Mouse (Mus musculus) left cerebral cortex, adult 8-10 months (tissue): ENCODE data around the gene Agap1. TPM values are rescaled to one million over a fixed set of nuclear protein-coding genes. Genes with fewer than 3 reads are reported as not detected.

Experiments used
- DNase-seq, 2 experiments: peaks; one replicate each; pipeline ENCODE4 v3.0.0; 2022; ENCODE audit warnings: low spot score in 2 of 2
- total RNA-seq, 4 experiments: library from RNA; stranded (reverse); gene quantifications; 2 replicates each; pipeline ENCODE4 v1.2.4; 2022

Gene Agap1
- total RNA-seq, 4 experiments from 2014 or later = 269 to 335 (median 295) TPM

DNA sequence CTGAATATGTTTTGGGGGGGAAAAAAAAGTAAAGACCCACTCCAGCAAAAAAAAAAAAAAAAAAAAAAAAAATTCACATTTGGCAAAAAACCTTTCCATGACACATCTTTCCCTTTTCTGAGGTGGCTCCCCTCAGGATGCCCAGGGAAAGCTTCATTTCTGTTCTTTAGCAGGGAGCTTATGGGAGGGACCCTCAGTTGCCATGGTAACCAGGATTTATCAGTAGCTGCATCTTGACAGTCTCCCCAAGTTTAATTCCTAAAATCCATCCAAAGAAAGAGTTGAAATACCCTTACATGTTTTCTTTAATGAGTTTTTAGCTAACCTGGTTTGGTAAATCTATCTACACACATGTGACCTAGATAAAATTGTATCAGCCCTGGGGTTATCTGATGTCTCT, 295.1 kb downstream of the Agap1 start:
- no peak for DNase-seq

DNA sequence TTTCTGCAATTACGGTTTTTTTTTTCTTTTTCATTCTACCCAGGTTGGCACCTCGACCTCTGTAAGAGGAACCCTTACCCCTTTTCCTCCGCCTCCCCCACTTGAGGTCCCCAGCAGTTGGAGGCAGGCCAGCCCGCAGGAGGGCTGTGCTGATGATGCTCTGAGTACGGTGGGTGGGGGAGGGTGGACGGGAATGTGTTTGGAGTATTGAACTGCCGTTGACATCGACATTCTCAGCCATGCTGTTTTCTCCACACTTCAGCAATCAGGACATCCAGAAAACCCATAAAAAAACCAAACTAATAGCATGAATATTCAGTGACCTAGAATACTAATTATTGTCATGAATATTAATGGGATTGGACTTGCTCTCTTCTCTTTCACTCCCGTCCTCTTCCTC, 295.9 kb downstream of the Agap1 start:
- DNase-seq = no peak

DNA sequence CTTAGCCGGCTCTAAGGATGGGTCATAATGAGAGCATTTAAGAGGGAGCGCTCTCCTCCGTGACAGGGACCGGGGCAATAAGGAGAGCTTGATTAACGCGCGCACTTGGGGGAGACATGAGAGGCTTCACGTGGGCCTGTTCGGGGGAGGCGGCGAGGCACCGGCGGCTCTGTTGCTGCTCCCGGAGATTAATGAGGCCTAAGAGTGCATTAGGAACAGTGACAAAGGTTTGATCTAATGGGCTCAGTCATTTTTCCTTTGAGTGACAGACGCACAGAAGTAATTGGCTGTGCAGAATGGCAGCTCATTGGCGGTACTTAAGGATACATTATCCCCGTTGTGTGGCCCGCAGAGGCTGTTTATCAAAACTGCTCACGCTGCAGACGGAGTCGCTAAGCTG, 296.3 kb downstream of the Agap1 start:
- no peak for DNase-seq

DNA sequence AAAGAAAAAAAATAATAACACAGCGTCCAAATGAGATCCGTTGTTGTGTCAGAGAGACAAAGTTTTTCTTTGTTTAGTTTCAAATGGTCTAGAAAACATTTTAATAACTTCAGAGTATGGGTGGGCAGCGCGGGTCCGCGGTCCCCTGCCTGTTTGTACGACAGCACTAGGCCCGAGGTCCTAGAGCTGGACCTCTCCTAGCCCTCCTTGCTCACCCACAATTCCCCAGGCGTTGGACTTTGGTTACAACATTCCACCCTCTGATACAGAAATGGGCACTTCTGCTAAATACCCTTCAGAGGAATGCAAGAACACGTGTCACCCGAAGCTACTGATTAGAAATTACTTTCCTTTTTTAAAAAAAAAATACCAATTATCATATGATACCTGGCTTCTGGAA, 296.7 kb downstream of the Agap1 start:
- DNase-seq = no peak

DNA sequence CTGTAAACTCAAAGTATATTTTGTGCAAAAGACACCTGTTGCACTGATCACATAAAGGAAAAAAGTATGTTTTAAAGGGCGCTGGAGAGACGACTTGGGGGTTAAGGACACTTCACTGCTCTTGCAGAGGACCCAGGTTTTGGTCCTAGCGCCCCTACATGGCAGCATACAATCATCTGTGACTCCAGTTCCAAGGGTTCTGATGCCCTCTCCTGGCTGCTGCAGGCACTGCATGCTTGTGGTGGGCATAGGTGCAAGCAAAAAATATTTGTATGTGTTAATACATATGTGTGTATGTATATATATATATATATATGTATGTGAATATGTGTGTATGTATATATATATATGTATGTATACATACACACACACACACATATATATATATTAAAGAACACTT, 298.1 kb downstream of the Agap1 start:
- DNase-seq = no peak

DNA sequence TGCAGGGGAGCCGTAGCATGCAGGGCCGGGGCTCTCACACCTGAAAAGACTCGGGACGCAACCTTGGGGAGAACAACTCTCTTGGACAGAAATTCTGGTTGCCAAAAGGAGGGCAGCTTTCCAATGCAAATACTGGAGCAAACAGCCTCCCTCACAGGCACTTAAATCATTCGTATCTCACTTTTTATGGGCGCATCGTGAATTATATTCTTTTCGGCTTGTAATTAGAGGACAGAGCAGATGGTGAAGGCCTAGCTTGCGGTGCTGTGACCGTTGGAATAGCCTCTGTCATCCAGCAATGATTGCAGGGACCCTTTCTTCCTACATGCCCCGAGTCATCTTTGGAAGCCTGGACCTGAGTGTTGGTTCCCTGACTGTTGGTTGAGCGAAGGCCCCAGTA, 300.8 kb downstream of the Agap1 start:
- no peak for DNase-seq

DNA sequence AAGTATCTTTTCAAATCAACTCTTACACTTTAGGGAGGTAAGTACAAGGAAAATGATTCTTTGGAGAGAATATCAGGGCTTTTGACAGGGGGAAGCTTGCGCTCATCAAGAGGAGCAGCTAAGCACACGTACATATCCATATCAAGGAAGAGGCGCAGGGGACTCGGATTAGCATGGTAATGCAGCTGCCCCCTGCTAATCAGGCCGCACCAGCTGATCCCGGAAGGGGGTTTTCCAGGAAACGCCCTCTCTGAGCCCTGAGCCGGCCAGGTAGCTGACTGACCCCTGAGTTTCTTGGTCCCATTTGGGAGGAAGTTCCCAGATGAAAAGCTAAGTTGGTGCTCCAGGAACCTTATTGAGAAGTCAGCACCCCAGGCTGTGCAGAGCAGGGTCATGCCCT, 301.8 kb downstream of the Agap1 start:
- DNase-seq = no peak

DNA sequence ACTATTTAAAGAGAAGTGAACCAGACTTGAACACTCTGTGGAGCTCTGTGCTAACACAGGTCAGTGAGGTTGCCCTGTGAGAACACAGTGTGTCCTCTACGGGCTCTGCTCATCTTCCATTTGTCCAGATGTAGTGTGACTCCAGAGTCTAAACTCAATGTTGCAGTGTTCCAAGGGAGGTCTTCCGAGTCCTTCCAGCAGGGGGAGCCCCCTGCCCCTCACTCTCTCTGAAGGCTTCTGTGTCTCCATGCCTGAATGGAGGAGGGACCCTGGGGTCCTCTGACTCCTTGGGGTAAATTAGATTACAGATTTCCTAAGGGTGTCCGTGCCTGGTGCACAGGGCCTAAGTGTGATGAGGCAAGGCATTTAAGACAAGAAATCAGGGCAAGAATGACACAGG, 302.9 kb downstream of the Agap1 start:
- no peak for DNase-seq

DNA sequence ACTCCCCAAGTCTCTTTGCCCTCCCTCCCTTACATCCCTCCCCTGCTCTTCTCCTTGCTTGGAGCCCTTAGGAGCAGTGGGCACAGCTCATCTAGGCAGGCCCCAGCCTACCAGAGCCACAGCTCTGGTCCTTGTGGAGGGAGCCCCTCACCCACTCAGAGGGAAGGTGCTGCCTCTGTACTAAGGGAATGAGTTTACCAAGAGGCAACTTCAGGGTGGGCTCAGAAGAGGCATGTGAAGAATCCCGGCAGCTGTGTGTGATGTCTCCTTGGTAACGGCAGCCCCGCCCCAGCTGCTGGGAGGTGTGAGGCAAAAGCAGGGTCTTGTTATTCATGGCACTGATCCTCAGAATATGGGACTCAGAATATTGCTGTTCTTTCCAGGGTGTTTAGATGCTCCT, 309.3 kb downstream of the Agap1 start:
- no peak for DNase-seq

DNA sequence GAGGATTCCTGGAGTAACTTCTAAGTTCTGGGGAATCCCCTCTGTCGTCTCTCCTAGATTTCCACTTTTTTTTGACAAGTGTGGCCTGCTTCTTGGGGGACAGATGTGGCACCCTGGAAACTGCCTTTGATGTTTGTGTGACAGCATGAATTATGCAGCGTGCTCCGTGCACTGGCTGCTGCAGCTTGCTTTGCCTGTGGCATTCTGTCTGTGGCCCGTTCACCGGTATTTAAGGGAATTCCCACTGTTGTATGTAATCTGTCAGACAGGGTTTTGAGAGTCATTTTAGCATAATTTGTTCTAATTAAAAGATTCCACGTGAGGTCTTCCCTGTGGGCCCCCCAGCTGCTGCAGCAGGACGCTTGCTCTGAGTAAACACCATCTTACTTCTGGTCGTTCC, 312.3 kb downstream of the Agap1 start:
- no peak for DNase-seq

DNA sequence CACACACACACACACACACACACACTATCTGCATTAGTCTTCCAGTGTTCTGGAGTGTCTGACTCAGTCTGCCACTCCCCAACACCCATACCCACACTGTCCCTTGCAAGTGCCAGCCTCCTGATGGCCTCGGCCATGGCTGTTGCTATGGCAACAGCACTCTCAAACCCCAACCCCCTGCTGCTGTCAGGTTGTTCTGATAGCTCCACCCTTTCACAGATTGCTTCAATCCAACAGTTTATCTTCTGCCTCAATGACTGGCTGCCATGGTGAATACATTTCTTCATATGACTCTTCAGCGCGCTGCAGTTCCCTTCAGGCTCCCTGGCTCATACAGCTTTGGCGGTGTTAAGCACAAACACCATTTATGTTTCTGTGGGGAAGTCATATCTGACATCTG, 315.0 kb downstream of the Agap1 start:
- DNase-seq = no peak

DNA sequence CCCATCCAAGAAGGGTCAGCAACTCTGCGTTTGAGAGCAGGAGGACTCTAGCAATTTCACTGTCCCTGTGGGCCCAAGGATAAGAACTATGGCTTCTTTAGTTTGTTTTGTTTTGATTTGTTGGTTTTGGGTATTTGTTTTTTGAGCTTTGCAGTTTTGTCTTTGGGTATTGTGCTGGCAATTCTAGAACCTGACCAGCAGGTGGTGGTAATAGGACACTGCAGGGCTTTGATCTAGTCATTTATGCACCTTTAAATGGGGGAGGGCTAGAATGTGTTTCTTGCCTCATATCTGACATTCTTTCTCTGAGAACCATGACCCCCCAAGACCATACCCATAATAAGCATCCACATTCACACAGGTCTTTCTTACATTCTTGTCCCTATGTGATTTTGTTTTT, 315.7 kb downstream of the Agap1 start:
- no peak for DNase-seq

DNA sequence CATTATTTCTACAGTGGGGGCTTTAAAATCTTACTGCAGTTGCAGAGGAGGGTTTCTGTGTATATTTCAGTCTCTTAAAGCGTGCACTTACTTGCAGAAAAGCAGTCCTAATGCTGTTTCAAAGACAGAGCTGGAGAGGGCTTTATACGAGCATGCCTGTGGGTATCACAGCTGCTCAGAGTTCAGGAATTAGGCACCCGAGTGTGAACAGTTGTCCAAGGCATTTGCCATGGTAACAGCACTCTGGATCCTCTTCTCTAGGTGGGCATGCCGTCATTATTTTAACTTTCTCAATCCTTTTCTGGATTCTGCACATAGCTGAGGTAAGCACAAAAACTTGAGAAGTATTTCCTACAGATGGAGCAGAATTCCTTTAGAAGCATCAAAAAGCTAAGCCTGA, 321.1 kb downstream of the Agap1 start:
- DNase-seq = no peak

DNA sequence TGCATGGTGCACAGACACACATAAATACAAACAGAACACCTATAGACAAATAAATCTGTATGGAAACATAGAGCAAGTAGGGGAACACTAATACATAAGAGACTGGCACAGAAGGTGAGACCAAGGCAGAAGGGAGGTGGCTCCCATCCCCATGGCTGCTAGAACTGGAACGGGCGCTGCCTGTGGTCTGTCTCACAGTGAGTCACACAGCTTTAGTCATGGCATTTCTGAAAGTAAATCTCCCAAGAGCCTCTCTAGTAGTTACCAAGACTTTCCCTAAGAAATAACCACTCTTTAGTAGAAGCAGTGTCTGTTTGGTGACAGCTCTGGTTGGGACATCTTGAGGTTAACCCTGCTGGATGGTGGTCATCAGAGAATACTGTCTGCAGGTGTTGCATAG, 326.1 kb downstream of the Agap1 start:
- DNase-seq = peak in 1 of 2 experiments; percentile 41

DNA sequence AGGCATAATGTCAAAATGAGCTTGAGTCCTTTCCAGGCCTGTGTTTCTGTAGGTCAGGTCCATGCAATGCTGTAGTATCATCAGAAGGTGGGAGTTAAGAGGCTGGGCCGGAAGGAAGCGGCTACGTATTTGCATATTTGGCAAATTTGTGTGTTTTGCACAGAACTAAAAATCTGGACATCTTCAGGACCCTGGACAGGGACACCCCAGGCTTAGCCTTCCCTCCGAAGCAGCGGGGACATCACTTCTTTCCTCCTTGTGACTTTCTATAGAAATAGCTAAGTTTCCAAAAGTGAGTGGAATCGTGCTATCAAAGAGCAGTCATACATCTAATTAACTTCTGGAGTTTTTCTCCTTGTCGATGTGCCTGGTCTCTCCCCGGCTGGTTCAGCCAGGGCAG, 327.3 kb downstream of the Agap1 start:
- no peak for DNase-seq

DNA sequence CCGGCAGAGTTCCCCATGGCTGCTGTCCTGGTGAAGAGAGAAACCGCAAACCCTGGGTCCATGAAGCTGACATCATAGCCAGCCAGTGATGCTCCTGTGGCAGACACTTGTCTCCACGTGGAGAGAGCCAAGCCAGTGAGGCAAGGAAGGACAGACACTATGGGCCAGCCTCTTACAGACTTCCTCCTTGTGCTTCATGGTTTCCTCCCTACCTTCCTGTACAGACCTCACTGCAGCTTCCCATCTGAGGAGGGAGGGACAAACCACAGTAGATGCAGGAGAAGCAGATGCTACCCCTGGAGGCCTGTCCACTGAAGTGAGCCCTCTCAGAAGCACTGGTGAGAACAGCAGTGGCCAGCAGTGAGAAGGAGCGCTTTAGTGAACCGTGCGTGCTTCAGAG, 332.2 kb downstream of the Agap1 start:
- DNase-seq = no peak

DNA sequence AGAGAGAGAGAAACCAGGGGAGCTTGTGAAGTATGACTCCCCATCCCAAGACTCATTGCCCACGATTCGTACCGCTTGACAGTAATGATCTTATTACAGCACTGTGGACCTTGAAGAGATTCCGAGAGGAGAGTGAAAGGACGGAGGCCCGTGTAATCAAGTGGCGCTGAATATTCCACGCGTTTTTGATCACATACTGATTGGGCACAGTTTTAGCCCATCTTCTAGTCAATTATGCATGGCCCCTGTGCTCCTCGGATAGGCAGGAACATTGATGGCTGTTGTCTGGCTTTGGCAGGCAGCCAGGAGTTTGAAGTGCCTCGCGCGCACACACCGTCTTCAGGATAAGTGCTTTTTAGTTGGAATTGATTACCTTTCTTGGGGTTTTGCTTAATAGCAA, 344.1 kb downstream of the Agap1 start:
- no peak for DNase-seq

DNA sequence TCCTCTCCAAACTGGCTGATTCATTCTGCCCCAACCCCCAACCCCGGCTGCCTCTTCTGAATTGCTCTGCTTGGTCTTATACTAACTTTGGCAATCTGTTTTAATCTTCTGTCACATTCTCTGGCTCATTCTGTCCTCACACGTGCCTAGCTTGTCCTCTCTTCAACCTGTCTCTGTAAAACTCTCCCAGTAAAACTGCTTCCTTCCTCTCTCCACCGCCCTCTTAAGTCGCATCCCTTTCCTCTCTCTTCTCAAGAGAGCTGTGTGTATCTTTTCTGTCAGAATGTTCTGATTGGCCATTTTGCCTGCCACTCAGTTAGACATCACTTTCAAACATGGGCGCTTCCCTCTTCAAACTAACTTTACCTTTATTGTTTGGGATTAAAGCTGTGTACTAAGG, 346.9 kb downstream of the Agap1 start:
- no peak for DNase-seq

DNA sequence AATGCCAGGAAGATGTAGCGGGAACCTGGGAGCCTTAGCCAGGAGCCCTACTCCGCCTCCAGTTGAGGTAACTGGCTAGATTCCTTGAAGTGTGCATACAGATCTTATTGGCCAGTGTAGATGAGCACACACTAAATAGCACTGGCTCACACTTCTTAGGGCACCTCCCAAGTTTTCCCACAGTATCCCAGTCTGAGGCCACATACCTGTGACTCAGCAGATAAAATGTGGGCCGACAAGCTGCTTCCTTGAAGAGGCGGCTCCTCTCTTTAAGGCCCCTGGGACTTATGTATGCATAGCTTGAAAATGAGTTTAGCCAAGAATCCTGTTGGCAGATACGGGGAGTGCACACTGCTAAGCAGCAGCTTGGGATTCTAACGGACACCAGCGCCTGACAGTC, 350.4 kb downstream of the Agap1 start:
- DNase-seq = peak in 1 of 2 experiments; percentile 72

DNA sequence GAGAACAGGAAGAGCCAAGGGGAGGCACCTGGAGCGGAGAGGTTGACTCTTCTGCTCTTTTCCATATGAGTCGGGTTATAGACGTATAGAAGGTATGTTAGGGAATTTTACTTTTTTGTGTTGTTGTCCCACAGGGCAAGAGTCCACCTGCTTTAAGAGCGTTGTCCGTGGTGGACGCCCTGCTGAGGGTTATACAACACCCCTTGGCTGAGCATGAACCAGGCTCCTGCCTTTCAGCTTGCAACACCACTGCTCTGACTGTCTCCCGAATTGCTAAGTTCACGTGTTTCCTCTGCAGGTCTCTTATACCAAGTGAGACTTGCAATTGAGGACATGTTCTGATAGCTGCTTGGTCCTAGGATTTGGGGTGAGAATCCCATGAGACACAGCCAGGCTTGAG, 358.2 kb downstream of the Agap1 start:
- no peak for DNase-seq

DNA sequence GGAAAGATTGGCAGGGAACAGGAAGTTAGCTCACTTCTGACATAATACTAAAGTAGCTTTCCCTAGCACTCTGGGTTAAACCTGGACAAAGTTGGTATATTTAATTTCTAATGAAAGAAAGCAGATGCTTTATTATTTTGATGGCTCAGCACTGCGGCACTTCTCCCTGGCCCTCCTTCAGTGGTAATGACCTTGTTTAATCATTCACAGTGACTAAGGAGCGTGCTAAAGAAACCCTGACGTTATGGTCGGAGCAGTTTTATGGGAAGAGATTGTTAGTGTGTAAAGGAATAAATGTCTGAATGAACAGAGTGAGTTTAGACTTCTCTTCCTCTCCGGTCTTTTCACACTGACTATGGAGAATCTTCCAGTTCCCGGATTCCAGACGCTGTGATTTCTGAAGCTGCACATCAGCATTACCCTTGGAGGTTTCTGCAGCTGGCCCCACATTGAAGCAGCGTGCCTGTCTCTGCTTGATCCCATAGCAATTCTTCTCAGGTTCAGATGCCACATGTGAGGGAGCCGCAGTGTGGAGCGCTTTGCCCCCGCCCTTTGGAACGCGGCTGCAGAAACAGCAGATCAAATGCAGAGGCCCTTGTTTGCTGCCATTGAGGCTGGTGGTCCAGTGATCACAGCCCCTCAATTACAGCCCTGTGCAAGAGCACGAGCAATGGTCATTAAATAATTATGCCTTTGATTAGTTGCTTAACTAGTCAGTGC, 362.0 kb downstream of the Agap1 start:
- DNase-seq = no peak

DNA sequence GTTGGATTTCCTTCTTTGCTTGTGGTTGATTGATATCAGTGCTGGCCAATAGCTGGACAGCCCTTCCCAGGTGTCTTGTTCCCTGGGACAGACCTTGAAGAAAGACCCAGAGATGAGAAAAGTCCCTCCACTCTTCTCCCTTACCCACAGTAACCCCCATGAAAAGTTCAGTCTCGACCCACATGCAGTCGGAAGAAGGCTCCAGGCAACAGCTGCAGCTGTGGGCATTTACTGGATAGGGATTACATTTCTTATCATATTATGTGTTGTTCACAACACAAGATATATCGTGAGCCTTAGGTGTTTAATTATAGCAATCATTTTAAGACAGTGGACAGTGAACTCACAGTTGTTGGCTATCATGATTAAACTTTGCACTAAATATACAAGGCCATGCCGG, 367.2 kb downstream of the Agap1 start:
- no peak for DNase-seq

DNA sequence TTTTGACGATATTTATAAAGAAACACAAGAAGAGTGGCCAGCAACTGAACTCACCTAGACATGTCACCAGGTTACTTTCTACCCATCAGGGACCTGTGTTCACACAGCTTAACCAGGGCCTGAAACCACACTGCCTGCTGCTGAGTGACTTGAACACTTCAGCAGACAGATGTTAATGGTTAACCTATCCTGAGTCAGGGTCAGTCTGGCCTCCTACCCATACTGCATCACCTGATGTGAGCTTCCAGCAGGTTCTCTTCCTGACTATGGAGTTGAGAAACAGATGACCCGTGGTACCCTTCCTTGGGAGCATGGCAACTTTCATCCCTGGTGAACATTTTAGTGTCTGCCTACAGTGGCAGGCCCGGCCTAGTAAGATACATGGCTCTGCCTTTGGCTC, 367.8 kb downstream of the Agap1 start:
- DNase-seq = no peak

DNA sequence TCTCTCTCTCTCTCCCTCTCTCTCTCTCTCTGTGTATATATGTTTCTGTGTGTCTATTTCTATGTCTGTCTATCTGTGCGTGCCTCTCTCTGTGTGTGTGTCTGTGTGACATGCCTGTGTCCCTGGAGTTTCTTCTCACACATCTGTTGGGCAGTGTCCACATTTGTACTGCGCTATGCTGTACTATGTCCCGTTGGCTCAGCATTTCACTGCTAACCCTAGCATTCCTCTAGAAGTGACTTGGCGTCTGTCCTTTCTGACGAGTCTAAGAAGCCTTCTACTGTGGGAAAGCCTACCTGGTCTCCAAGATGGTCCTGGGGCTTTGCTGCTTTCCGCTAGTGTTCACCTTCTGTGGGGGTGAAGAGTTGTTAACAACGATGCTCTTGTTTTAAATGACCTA, 368.4 kb downstream of the Agap1 start:
- DNase-seq = no peak
